Mouse (Mus musculus) hindbrain, embryonic 14.5 days (tissue): ENCODE results near the gene Sod2. TPM values are rescaled to one million over a fixed set of nuclear protein-coding genes. Genes with fewer than 3 reads are reported as not detected.
"Not testable (repeated sequence)": the region's sequence is repeated elsewhere in the genome, so short reads cannot be mapped to it uniquely, and the experiment has no call there.

Experiments used
- ATAC-seq: fragments of 200-750 bp; cut with Nextera tagmentation; 2 replicates; pipeline ENCODE4 v1.8.0; 2017; ENCODE audit warnings: moderate number of reproducible peaks, mild to moderate bottlenecking, moderate TSS enrichment, moderate library complexity; ENCODE audit not compliant: low FRiP score
- DNase-seq: peaks from one replicate; pipeline ENCODE4 v3.0.0-alpha.2; 2015; ENCODE audit warnings: low spot score
- H3K27ac ChIP-seq: fragments of 300-500 bp; sonication (generic); 2 replicates; pipeline ENCODE4 v1.5.1; 2014; ENCODE audit warnings: mild to moderate bottlenecking, moderate library complexity
- H3K27me3 ChIP-seq: fragments of 300-500 bp; sonication (generic); 2 replicates; pipeline ENCODE4 v1.6.1; 2014; ENCODE audit warnings: mild to moderate bottlenecking, low read length, mixed read lengths; ENCODE audit not compliant: control insufficient read depth, insufficient read depth
- H3K36me3 ChIP-seq: fragments of 300-500 bp; sonication (generic); replicated peaks from 2 replicates; pipeline ENCODE4 v1.6.1; 2014; ENCODE audit not compliant: control insufficient read depth, insufficient read depth
- H3K4me1 ChIP-seq: fragments of 300-500 bp; sonication (generic); replicated peaks from 2 replicates; pipeline ENCODE4 v1.6.1; 2014; ENCODE audit warnings: antibody characterized with exemption, low read length, mixed read lengths; ENCODE audit not compliant: control insufficient read depth, insufficient read depth
- H3K4me2 ChIP-seq: fragments of 300-500 bp; sonication (generic); replicated peaks from 2 replicates; pipeline ENCODE4 v1.6.1; 2014; ENCODE audit warnings: mild to moderate bottlenecking, moderate library complexity
- H3K4me3 ChIP-seq: fragments of 300-500 bp; sonication (generic); replicated peaks from 2 replicates; pipeline ENCODE4 v1.5.1; 2014; ENCODE audit warnings: mild to moderate bottlenecking, low read length
- H3K9ac ChIP-seq: fragments of 300-500 bp; sonication (generic); 2 replicates; pipeline ENCODE4 v1.6.1; 2014
- H3K9me3 ChIP-seq: fragments of 300-500 bp; sonication (generic); 2 replicates; pipeline ENCODE4 v1.6.1; 2016; ENCODE audit warnings: low read length; ENCODE audit not compliant: control insufficient read depth
- WGBS: fragments of 180-500 bp; shearing (Covaris S2); extraction: QIAGEN DNeasy Blood & Tissue Kit; methylation state at CpG from one replicate; pipeline ENCODE4 v1.1.7; 2014; 5-methylcytosine and 5-hydroxymethylcytosine counted together
- polyA plus RNA-seq: library from polyadenylated mRNA; unstranded; fragments of >200 nt; fragmentation: Nextera tagmentation; extraction: Ambion mirVana; gene quantifications from 2 replicates; pipeline ENCODE4 v1.2.1, GENCODE M21; 2014

The Sod2 gene
- polyA plus RNA-seq, 1 experiment from 2014 or later, result 172 TPM

DNA sequence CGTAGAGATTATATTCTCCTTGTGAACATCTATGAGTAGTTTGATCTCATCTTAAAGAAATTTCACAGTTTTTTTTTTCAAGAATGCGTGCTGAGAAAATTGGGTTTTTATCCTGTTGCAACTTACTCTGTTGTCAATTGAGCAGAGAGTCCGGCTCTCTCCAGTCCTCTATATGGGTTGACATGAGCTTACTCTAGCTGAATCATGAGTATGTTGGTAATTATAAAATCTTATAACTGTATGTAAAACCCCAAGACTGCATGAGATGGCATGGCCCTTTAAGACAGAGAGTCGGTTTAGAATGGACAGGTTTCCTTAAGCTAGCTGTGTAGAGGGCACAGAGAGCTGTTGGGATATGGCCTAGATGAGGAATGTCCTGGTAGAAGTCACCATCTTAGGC is 54.2 kb downstream of the Sod2 start, which contains the start of gene Tcp10b:
Tcp10b (plus strand) TSS at position 301 of the 400 bp plus-strand sequence.
- not testable (repeated sequence) for H3K36me3 ChIP-seq, ATAC-seq, H3K27me3 ChIP-seq, H3K9ac ChIP-seq, DNase-seq, H3K27ac ChIP-seq, H3K4me2 ChIP-seq, H3K9me3 ChIP-seq, H3K4me1 ChIP-seq, H3K4me3 ChIP-seq
- 95% methylated on average over 4 of the region's 4 CpGs for WGBS

GRCm38 (mm10) chr17:13062882-13063281 is 56.2 kb downstream of the Sod2 start:
- not testable (repeated sequence) for H3K27me3 ChIP-seq, H3K4me3 ChIP-seq, H3K9me3 ChIP-seq, ATAC-seq, H3K27ac ChIP-seq, DNase-seq, H3K4me1 ChIP-seq, H3K36me3 ChIP-seq, H3K4me2 ChIP-seq, H3K9ac ChIP-seq
- WGBS, result 98% methylated on average over 3 of the region's 7 CpGs

GRCm38 (mm10) chr17:13067864-13068385 is 61.3 kb downstream of the Sod2 start:
- not testable (repeated sequence) for H3K4me3 ChIP-seq, H3K9me3 ChIP-seq, H3K4me1 ChIP-seq, H3K9ac ChIP-seq, H3K27ac ChIP-seq, H3K4me2 ChIP-seq, H3K36me3 ChIP-seq, DNase-seq, H3K27me3 ChIP-seq
- 80% methylated on average over 1 of the region's 4 CpGs for WGBS
- peak; percentile 62; the same call in 1 of the 2 replicates for ATAC-seq

DNA sequence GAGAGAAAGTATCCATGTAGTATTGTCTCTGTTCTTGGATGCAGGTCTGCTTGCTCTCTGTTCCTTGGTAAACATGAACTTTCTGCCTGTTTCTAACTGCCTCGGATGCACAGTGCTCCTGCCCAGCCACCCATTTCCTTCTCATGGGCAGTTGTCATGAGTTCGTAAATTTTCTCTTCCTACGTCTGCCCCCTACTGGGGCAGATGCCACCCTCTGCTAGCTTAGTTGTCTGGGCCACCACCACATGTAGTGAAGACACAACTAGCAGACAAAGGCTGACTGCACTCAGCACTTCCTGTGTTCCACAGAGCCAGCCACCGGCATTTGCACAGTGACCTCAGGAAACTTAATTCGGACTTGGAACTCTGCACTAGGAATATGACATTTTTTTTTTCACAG is 62.6 kb downstream of the Sod2 start:
- H3K4me3 ChIP-seq, H3K9ac ChIP-seq, H3K4me1 ChIP-seq, H3K27ac ChIP-seq, H3K4me2 ChIP-seq, H3K27me3 ChIP-seq, H3K9me3 ChIP-seq, DNase-seq, H3K36me3 ChIP-seq, ATAC-seq: not testable (repeated sequence)
- 77% methylated on average over 3 of the region's 5 CpGs for WGBS

Other genes starting within 250 kb of the Sod2 start
- 13.1 and 14.9 TPM in 2 replicates for gene Igf2r, start 237.2 kb upstream of the Sod2 start, polyA plus RNA-seq
- 0.31 TPM in 1 of 2 replicates, not detected in the other for gene Mas1, start 138.7 kb upstream of the Sod2 start, polyA plus RNA-seq
- not detected in 2 replicates for gene Mrgprh, start 130.8 kb upstream of the Sod2 start, polyA plus RNA-seq
- gene Pnldc1, start 96.6 kb upstream of the Sod2 start, polyA plus RNA-seq, result 1.8 and 2.5 TPM in 2 replicates
- 392 and 417 TPM in 2 replicates for gene Tcp1, start 91.1 kb upstream of the Sod2 start, polyA plus RNA-seq
- 112 and 138 TPM in 2 replicates for gene Mrpl18, start 90.5 kb upstream of the Sod2 start, polyA plus RNA-seq
- gene Acat3, start 66.2 kb upstream of the Sod2 start, polyA plus RNA-seq, result 0.52 and 1.1 TPM in 2 replicates
- 216 and 283 TPM in 2 replicates for gene Acat2, start 46.1 kb upstream of the Sod2 start, polyA plus RNA-seq
- gene Wtap, start 12.7 kb upstream of the Sod2 start, polyA plus RNA-seq, result 120 and 123 TPM in 2 replicates
- gene Gpr31b, start 45.5 kb downstream of the Sod2 start, polyA plus RNA-seq, result 0.16 and 0.22 TPM in 2 replicates
- 0.29 and 0.44 TPM in 2 replicates for gene Tcp10b, start 54.3 kb downstream of the Sod2 start, polyA plus RNA-seq
- not detected in 2 replicates for gene Unc93a, start 125.0 kb downstream of the Sod2 start, polyA plus RNA-seq
- not detected in 2 replicates for gene Smok2a, start 214.3 kb downstream of the Sod2 start, polyA plus RNA-seq
- gene Smok2b, start 223.4 kb downstream of the Sod2 start, polyA plus RNA-seq, result not detected in 2 replicates